Mouse (Mus musculus) kidney, embryonic 16.5 days (tissue): ENCODE measurements at regions not wholly inside any gene's neighbourhood (a gene's known extent, or its start where the extent isn't known, plus 50 kb on each side); places are given as distances from the start of the nearest gene placed in this dataset.

Source experiments
- ATAC-seq: fragments of 200-750 bp; cut with Nextera tagmentation; 2 replicates; pipeline ENCODE4 v1.8.0; 2017; ENCODE audit warnings: moderate TSS enrichment; ENCODE audit not compliant: low FRiP score, low TSS enrichment
- H3K27ac ChIP-seq: fragments of 300-500 bp; sonication (generic); 2 replicates; pipeline ENCODE4 v1.5.1; 2014; ENCODE audit warnings: low read length
- H3K27me3 ChIP-seq: fragments of 300-500 bp; sonication (generic); 2 replicates; pipeline ENCODE4 v1.6.1; 2014; ENCODE audit warnings: low read length, control low read depth, mixed read lengths; ENCODE audit not compliant: insufficient read depth
- H3K36me3 ChIP-seq: fragments of 300-500 bp; sonication (generic); 2 replicates; pipeline ENCODE4 v1.6.1; 2014; ENCODE audit warnings: low read length, control low read depth, mixed read lengths; ENCODE audit not compliant: insufficient read depth
- H3K4me1 ChIP-seq: fragments of 300-500 bp; sonication (generic); 2 replicates; pipeline ENCODE4 v1.6.1; 2014; ENCODE audit warnings: low read length, control low read depth, mixed read lengths; ENCODE audit not compliant: insufficient read depth
- H3K4me2 ChIP-seq: fragments of 300-500 bp; sonication (generic); replicated peaks from 2 replicates; pipeline ENCODE4 v1.6.1; 2014; ENCODE audit warnings: low read depth, low read length
- H3K4me3 ChIP-seq: fragments of 300-500 bp; sonication (generic); 2 replicates; pipeline ENCODE4 v1.5.1; 2014; ENCODE audit warnings: mild to moderate bottlenecking, low read length
- H3K9ac ChIP-seq: fragments of 300-500 bp; sonication (generic); replicated peaks from 2 replicates; pipeline ENCODE4 v1.6.1; 2014; ENCODE audit warnings: low read length
- H3K9me3 ChIP-seq: fragments of 300-500 bp; sonication (generic); 2 replicates; pipeline ENCODE4 v1.6.1; 2016; ENCODE audit warnings: low read length, control low read depth
- WGBS: fragments of 180-500 bp; shearing (Covaris S2); extraction: QIAGEN DNeasy Blood & Tissue Kit; methylation state at CpG from one replicate; pipeline ENCODE4 v1.1.7; 2014; 5-methylcytosine and 5-hydroxymethylcytosine counted together

DNA sequence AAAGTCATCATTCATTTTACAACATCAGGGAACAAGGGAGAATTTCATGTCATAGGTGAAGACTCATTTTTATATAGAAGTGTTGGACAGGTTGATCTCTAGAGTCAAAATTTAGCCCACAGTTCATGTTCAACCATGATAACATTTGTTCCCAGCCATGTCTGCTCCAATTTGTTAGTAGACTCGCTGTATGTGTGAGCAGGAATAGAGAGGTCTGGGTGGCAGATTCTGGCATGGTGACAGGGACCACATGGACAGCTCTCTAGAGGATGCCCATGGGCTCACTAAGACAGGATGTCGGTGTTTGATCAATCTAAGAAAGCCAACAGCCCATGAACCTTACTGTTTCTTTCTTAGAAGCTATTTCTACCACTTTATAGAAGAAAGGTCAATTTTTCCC, 159.7 kb upstream of the Tmtc1 start:
- H3K27me3 ChIP-seq = no peaks in the 10 kb centered on the region
- WGBS = 78% methylated on average over 2 of the region's 2 CpGs

DNA sequence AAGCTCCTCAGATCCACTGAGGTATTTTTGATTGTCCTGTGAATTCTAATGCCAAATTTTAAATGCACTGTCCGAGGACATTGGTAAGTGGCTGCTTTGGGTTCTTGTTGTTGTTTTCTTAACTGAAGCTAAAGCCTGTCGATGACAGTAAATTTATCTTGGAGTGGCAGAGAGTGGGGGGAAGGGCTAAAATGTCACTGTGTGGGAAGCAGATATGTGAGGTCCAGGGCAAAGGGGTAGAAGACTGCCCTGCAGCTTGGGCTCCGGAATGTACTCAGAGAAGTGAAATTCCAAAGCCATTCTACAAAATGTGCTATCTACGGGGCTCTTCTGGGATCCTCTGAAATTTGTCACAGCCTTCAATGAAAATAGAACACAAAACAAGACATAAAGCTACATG, 159.3 kb upstream of the Tmtc1 start:
- Histone ChIP-seq H3K36me3 (no peaks in the 10 kb centered on the region), H3K4me2 (no peak overlapping the region), H3K4me1 (peaks cover 9% of the 10 kb centered on the region), H3K9me3 (no peaks in the 10 kb centered on the region), H3K27ac (no peak overlapping the region), H3K4me3 (no peak overlapping the region), H3K9ac (no peak overlapping the region), H3K27me3 (no peaks in the 10 kb centered on the region)
- ATAC-seq = no peak
- 38% methylated on average over 4 of the region's 4 CpGs for WGBS

More for the DNA sequence above, 159.7 kb upstream of the Tmtc1 start:
- Histone ChIP-seq H3K9me3 (no peaks in the 10 kb centered on the region), H3K9ac (no peak overlapping the region), H3K36me3 (no peaks in the 10 kb centered on the region), H3K4me3 (no peak overlapping the region), H3K4me2 (no peak overlapping the region), H3K4me1 (peaks cover 7% of the 10 kb centered on the region), H3K27ac (no peak overlapping the region)
- no peak for ATAC-seq

GRCm38 (mm10) chr6:148602894-148603293, 158.7 kb upstream of the Tmtc1 start:
- Histone ChIP-seq H3K9ac (no peak overlapping the region), H3K4me3 (no peak overlapping the region), H3K9me3 (no peaks in the 10 kb centered on the region), H3K4me2 (no peak overlapping the region), H3K27me3 (no peaks in the 10 kb centered on the region), H3K36me3 (no peaks in the 10 kb centered on the region), H3K4me1 (peaks cover 11% of the 10 kb centered on the region), H3K27ac (no peak overlapping the region)
- no peak for ATAC-seq
- WGBS = 78% methylated on average over 2 of the region's 2 CpGs

- Histone ChIP-seq H3K9ac (no peak overlapping the region), H3K4me2 (no peak overlapping the region), H3K27ac (no peak overlapping the region), H3K9me3 (no peaks in the 10 kb centered on the region), H3K27me3 (no peaks in the 10 kb centered on the region), H3K4me3 (no peak overlapping the region), H3K36me3 (no peaks in the 10 kb centered on the region), H3K4me1 (peaks cover 11% of the 10 kb centered on the region)
- WGBS = 36% methylated on average over 2 of the region's 2 CpGs
- ATAC-seq = no peak
Observed at GRCm38 (mm10) chr6:148600934-148601333, 156.7 kb upstream of the Tmtc1 start.

DNA sequence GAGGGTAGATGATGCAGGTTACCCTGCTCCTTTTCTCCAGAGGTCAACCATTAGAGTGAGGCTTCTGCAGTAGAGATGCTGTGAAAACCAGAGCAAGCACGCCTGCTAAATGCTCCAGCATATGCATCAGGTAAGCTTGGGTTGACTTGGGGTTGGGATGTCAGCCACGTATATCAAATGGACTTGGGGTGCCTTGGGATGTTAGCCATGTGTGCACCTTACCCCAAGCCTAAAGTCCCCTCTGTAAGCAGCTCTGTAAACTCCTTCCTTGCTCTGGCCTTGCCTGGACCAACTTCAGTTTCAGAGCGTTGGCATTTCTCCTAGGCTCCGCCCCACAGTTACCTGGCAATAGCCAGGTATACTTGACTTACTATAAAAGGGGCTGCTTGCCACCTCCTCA, 155.3 kb upstream of the Tmtc1 start:
- Histone ChIP-seq H3K9ac (no peak overlapping the region), H3K4me2 (no peak overlapping the region), H3K27me3 (no peaks in the 10 kb centered on the region), H3K4me1 (peaks cover 11% of the 10 kb centered on the region), H3K36me3 (no peaks in the 10 kb centered on the region), H3K27ac (no peak overlapping the region), H3K9me3 (no peaks in the 10 kb centered on the region), H3K4me3 (no peak overlapping the region)
- WGBS = 65% methylated on average over 4 of the region's 4 CpGs
- peak; percentile 29; the same call in 1 of the 2 replicates for ATAC-seq

- peak; percentile 82; the same call in 1 of the 2 replicates for ATAC-seq
- Histone ChIP-seq H3K4me1 (peaks cover 11% of the 10 kb centered on the region), H3K36me3 (no peaks in the 10 kb centered on the region), H3K4me3 (peak overlapping the region; percentile 33), H3K27me3 (no peaks in the 10 kb centered on the region), H3K27ac (no peak overlapping the region), H3K4me2 (peak overlapping the region; percentile 53), H3K9me3 (no peaks in the 10 kb centered on the region), H3K9ac (0 out of 2 replicates have a peak overlapping the region, but pooled peaks have one; percentile 37)
- WGBS = 6% methylated on average over 16 of the region's 16 CpGs
Observed at GRCm38 (mm10) chr6:148598746-148599337, 154.7 kb upstream of the Tmtc1 start.

GRCm38 (mm10) chr6:148595009-148595770, 151.0 kb upstream of the Tmtc1 start:
- H3K27ac ChIP-seq = no peak overlapping the region
- 58% methylated on average over 3 of the region's 3 CpGs for WGBS
- no peak overlapping the region for H3K9ac ChIP-seq
- H3K9me3 ChIP-seq = no peaks in the 10 kb centered on the region
- no peak overlapping the region for H3K4me2 ChIP-seq
- H3K4me1 ChIP-seq = peaks cover 11% of the 10 kb centered on the region
- ATAC-seq = no peak
- H3K36me3 ChIP-seq = no peaks in the 10 kb centered on the region
- no peaks in the 10 kb centered on the region for H3K27me3 ChIP-seq
- H3K4me3 ChIP-seq = no peak overlapping the region

DNA sequence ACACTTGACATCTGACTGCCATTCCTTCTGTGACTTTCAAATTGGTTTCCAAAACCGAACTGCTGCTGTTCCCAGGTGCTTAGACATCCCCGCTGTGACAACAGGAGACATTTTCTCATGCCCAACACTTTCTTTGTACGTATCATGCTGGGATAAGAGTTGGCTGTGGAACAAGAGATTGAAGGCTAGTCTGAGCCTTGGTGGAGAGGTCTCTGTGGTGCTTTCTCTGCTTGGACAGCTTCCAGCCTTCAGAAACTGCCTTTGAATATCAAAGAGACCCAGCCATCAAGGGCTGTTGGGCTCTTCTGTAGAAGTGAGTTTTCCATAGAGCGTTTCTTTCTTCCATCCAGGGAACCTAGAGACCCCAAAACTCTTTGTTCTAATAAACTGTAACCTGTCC, 144.8 kb upstream of the Tmtc1 start:
- ATAC-seq = no peak
- no peaks in the 10 kb centered on the region for H3K9me3 ChIP-seq
- WGBS = 79% methylated on average over 4 of the region's 4 CpGs

GRCm38 (mm10) chr6:148586439-148587321, 142.5 kb upstream of the Tmtc1 start:
- 78% methylated on average over 10 of the region's 10 CpGs for WGBS

More for the DNA sequence above, 144.8 kb upstream of the Tmtc1 start:
- Histone ChIP-seq H3K4me1 (no peaks in the 10 kb centered on the region), H3K36me3 (no peaks in the 10 kb centered on the region), H3K4me2 (no peak overlapping the region), H3K27me3 (no peaks in the 10 kb centered on the region), H3K27ac (no peak overlapping the region), H3K4me3 (no peak overlapping the region), H3K9ac (no peak overlapping the region)

More at GRCm38 (mm10) chr6:148586439-148587321, 142.5 kb upstream of the Tmtc1 start:
- H3K4me3 ChIP-seq = no peak overlapping the region
- H3K9ac ChIP-seq = no peak overlapping the region
- H3K27me3 ChIP-seq = no peaks in the 10 kb centered on the region
- no peaks in the 10 kb centered on the region for H3K4me1 ChIP-seq
- ATAC-seq = no peak
- no peaks in the 10 kb centered on the region for H3K36me3 ChIP-seq
- no peak overlapping the region for H3K4me2 ChIP-seq
- H3K9me3 ChIP-seq = no peaks in the 10 kb centered on the region
- H3K27ac ChIP-seq = no peak overlapping the region
